Mouse (Mus musculus) embryonic facial prominence, embryonic 14.5 days (tissue): ENCODE data around the gene Dtx3l. TPM values are rescaled to one million over a fixed set of nuclear protein-coding genes. Genes with fewer than 3 reads are reported as not detected.
"Not testable (repeated sequence)": the region's sequence is repeated elsewhere in the genome, so short reads cannot be mapped to it uniquely, and the experiment has no call there.

ENCODE experiments used
- ATAC-seq: fragments of 200-750 bp; cut with Nextera tagmentation; 2 replicates; pipeline ENCODE4 v1.8.0; 2017; ENCODE audit warnings: low read depth, moderate number of reproducible peaks, moderate TSS enrichment
- DNase-seq: peaks from one replicate; pipeline ENCODE4 v3.0.0-alpha.2; 2015; ENCODE audit warnings: low spot score
- H3K27ac ChIP-seq: fragments of 300-500 bp; sonication (generic); replicated peaks from 2 replicates; pipeline ENCODE4 v1.5.1; 2014; ENCODE audit warnings: low read depth, mild to moderate bottlenecking, low read length, moderate library complexity
- H3K27me3 ChIP-seq: fragments of 300-500 bp; sonication (generic); replicated peaks from 2 replicates; pipeline ENCODE4 v1.6.1; 2014; ENCODE audit warnings: low read length; ENCODE audit not compliant: control insufficient read depth, insufficient read depth
- H3K36me3 ChIP-seq: fragments of 300-500 bp; sonication (generic); 2 replicates; pipeline ENCODE4 v1.6.1; 2014; ENCODE audit warnings: low read length, mixed read lengths; ENCODE audit not compliant: control insufficient read depth, insufficient read depth
- H3K4me1 ChIP-seq: fragments of 300-500 bp; sonication (generic); 2 replicates; pipeline ENCODE4 v1.6.1; 2014; ENCODE audit warnings: antibody characterized with exemption, low read length; ENCODE audit not compliant: control insufficient read depth, insufficient read depth
- H3K4me2 ChIP-seq: fragments of 300-500 bp; sonication (generic); 2 replicates; pipeline ENCODE4 v1.6.1; 2014; ENCODE audit warnings: low read depth, mild to moderate bottlenecking, low read length, moderate library complexity, mixed read lengths
- H3K4me3 ChIP-seq: fragments of 300-500 bp; sonication (generic); 2 replicates; pipeline ENCODE4 v1.5.1; 2014; ENCODE audit warnings: low read depth, mild to moderate bottlenecking, low read length
- H3K9ac ChIP-seq: fragments of 300-500 bp; sonication (generic); 2 replicates; pipeline ENCODE4 v1.6.1; 2014; ENCODE audit warnings: low read depth, mild to moderate bottlenecking, low read length, moderate library complexity, mixed read lengths
- H3K9me3 ChIP-seq: fragments of 300-500 bp; sonication (generic); 2 replicates; pipeline ENCODE4 v1.6.1; 2016; ENCODE audit warnings: low read length; ENCODE audit not compliant: control insufficient read depth
- WGBS: fragments of 180-500 bp; shearing (Covaris S2); extraction: QIAGEN DNeasy Blood & Tissue Kit; methylation state at CpG from one replicate; pipeline ENCODE4 v1.1.7; 2014; 5-methylcytosine and 5-hydroxymethylcytosine counted together
- polyA plus RNA-seq: library from polyadenylated mRNA; unstranded; fragments of >200 nt; fragmentation: Nextera tagmentation; extraction: Ambion mirVana; gene quantifications from 2 replicates; pipeline ENCODE4 v1.2.1, GENCODE M21; 2014

The Dtx3l gene
- polyA plus RNA-seq, 1 experiment from 2014 or later: 4.5 TPM

GRCm38 (mm10) chr16:35904121-35904736 lies 34.7 kb downstream of the Dtx3l start:
- no peaks in the 10 kb centered on the region for H3K4me1 ChIP-seq
- no peak overlapping the region for H3K9ac ChIP-seq
- H3K4me3 ChIP-seq: no peak overlapping the region
- H3K4me2 ChIP-seq: no peak overlapping the region
- ATAC-seq (no peak), DNase-seq (no peak)
- no peaks in the 10 kb centered on the region for H3K36me3 ChIP-seq
- no peaks in the 10 kb centered on the region for H3K27me3 ChIP-seq
- WGBS: 50% methylated on average over 4 of the region's 4 CpGs
- H3K9me3 ChIP-seq: no peaks in the 10 kb centered on the region
- no peak overlapping the region for H3K27ac ChIP-seq

- no peak overlapping the region for H3K27ac ChIP-seq
- H3K4me1 ChIP-seq: no peaks in the 10 kb centered on the region
- ATAC-seq: no peak
- H3K36me3 ChIP-seq: no peaks in the 10 kb centered on the region
- 83% methylated on average over 6 of the region's 6 CpGs for WGBS
- H3K4me3 ChIP-seq: no peak overlapping the region
- no peak overlapping the region for H3K9ac ChIP-seq
- no peaks in the 10 kb centered on the region for H3K27me3 ChIP-seq
- no peaks in the 10 kb centered on the region for H3K9me3 ChIP-seq
- no peak for DNase-seq
- no peak overlapping the region for H3K4me2 ChIP-seq
Observed at GRCm38 (mm10) chr16:35903014-35903640, 35.8 kb downstream of the Dtx3l start.

GRCm38 (mm10) chr16:35900541-35900940 lies 38.4 kb downstream of the Dtx3l start:
- 0 out of 2 replicates have a peak, but pooled peaks cover 5% of the 10 kb centered on the region for H3K9me3 ChIP-seq
- H3K4me1 ChIP-seq: no peaks in the 10 kb centered on the region
- H3K4me2 ChIP-seq: no peak overlapping the region
- H3K4me3 ChIP-seq: no peak overlapping the region
- WGBS: 76% methylated on average over 3 of the region's 3 CpGs
- no peak overlapping the region for H3K27ac ChIP-seq
- H3K27me3 ChIP-seq: no peaks in the 10 kb centered on the region
- ATAC-seq: no peak
- no peak for DNase-seq
- H3K9ac ChIP-seq: no peak overlapping the region
- no peaks in the 10 kb centered on the region for H3K36me3 ChIP-seq

- DNase-seq (no peak), ATAC-seq (no peak)
- WGBS: 70% methylated on average over 6 of the region's 6 CpGs
- no peak overlapping the region for H3K4me2 ChIP-seq
- H3K27me3 ChIP-seq: no peaks in the 10 kb centered on the region
- no peak overlapping the region for H3K4me3 ChIP-seq
- no peak overlapping the region for H3K27ac ChIP-seq
- H3K9ac ChIP-seq: no peak overlapping the region
- 0 out of 2 replicates have a peak, but pooled peaks cover 5% of the 10 kb centered on the region for H3K9me3 ChIP-seq
- no peaks in the 10 kb centered on the region for H3K36me3 ChIP-seq
- no peaks in the 10 kb centered on the region for H3K4me1 ChIP-seq
Observed at GRCm38 (mm10) chr16:35894997-35895396, 44.0 kb downstream of the Dtx3l start.

GRCm38 (mm10) chr16:35891603-35892002 lies 47.3 kb downstream of the Dtx3l start:
- 70% methylated on average over 5 of the region's 5 CpGs for WGBS
- DNase-seq, H3K4me1 ChIP-seq, H3K4me2 ChIP-seq, H3K4me3 ChIP-seq, ATAC-seq, H3K9me3 ChIP-seq, H3K27ac ChIP-seq, H3K27me3 ChIP-seq, H3K9ac ChIP-seq, H3K36me3 ChIP-seq: not testable (repeated sequence)

DNA sequence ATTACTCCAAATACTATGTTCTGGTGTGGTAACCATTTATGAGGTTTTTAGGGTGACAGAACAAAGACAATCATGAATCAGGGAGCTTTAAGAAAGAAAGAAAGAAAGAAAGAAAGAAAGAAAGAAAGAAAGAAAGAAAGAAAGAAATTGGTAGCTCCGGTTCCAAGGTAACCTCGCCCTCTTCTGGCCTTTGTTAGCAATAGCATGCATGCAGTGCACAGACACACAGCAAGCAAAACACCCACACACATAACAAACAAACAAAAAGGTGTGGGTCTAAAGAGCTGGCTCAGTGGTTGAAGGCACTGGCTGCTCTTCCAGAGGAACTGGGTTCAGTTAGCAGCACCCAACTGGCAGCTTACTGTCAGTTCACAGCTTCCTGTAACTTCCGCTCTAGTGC lies 48.3 kb downstream of the Dtx3l start:
- WGBS: 76% methylated on average over 3 of the region's 3 CpGs
- H3K4me3 ChIP-seq: no peak overlapping the region
- no peak overlapping the region for H3K4me2 ChIP-seq
- H3K9ac ChIP-seq: no peak overlapping the region
- H3K27me3 ChIP-seq: no peaks in the 10 kb centered on the region
- DNase-seq (no peak), ATAC-seq (no peak)
- H3K4me1 ChIP-seq: no peaks in the 10 kb centered on the region
- no peaks in the 10 kb centered on the region for H3K9me3 ChIP-seq
- H3K36me3 ChIP-seq: no peaks in the 10 kb centered on the region
- no peak overlapping the region for H3K27ac ChIP-seq

GRCm38 (mm10) chr16:35888910-35889309 lies 50.0 kb downstream of the Dtx3l start:
- Histone ChIP-seq H3K4me3 (no peak overlapping the region), H3K27me3 (no peaks in the 10 kb centered on the region), H3K4me1 (no peaks in the 10 kb centered on the region), H3K4me2 (no peak overlapping the region), H3K27ac (no peak overlapping the region), H3K9ac (no peak overlapping the region), H3K9me3 (no peaks in the 10 kb centered on the region), H3K36me3 (no peaks in the 10 kb centered on the region)
- no peak for ATAC-seq
- no peak for DNase-seq
- WGBS: 90% methylated on average over 5 of the region's 5 CpGs

DNA sequence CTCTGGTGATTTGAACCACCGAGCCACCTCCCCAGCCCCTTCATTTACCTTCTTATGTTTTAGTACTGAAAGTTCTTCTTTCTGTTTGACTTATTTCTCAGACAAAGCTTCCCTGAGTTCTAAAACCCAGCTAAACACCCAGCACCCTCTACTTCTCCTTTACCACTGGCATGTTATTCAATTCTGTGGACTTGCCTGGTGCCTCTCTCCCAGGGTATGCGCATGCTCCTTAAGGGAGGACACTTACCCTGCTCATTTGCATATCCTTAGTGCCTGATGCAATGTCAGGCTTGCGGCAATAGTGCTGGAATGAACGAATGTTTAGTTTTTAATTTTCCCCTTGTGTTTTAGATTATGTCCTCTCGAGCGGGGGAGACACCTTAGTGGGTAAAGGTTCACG lies 50.8 kb downstream of the Dtx3l start:
- H3K36me3 ChIP-seq: no peaks in the 10 kb centered on the region
- H3K4me2 ChIP-seq: no peak overlapping the region
- WGBS: 65% methylated on average over 7 of the region's 7 CpGs
- H3K27me3 ChIP-seq: no peaks in the 10 kb centered on the region
- H3K4me1 ChIP-seq: no peaks in the 10 kb centered on the region
- no peak overlapping the region for H3K27ac ChIP-seq
- ATAC-seq (no peak), DNase-seq (no peak)
- no peaks in the 10 kb centered on the region for H3K9me3 ChIP-seq
- no peak overlapping the region for H3K9ac ChIP-seq
- no peak overlapping the region for H3K4me3 ChIP-seq
